Mouse (Mus musculus) neutrophil, adult 83 days (primary cell): Measurements from ENCODE around the gene Ptbp2. TPM values are rescaled to one million over a fixed set of nuclear protein-coding genes. Genes with fewer than 3 reads are reported as not detected.

Experiments
- total RNA-seq, 2 experiments: library from RNA; stranded (reverse); gene quantifications; one replicate each; pipeline ENCODE4 v1.2.4; 2023

Gene Ptbp2
- total RNA-seq, result 10 to 100 TPM; 60.2 to 69.6 TPM

GRCm38 (mm10) chr3:119784366-119784765, at the start of gene Ptbp2:
TSS of gene Ptbp2 (minus strand) at chr3:119784466.

